Mouse (Mus musculus): ENCODE data around the gene 4930556J24Rik. TPM values are rescaled to one million over a fixed set of nuclear protein-coding genes. Genes with fewer than 3 reads are reported as not detected.
"Not testable (repeated sequence)": the region's sequence is repeated elsewhere in the genome, so short reads cannot be mapped to it uniquely, and the experiment has no call there.

The 4930556J24Rik gene
- total RNA-seq (2014; rRNA removed) (not detected in 2 replicates), polyA plus RNA-seq (2015; fragmentation: Nextera tagmentation; extraction: Ambion mirVana) (0.25 and 0.35 TPM in 2 replicates)

GRCm38 (mm10) chr11:3976678-3977077 is at the start of gene 4930556J24Rik:
4930556J24Rik (minus strand) TSS chr11:3976778.
- TF ChIP-seq CTCF (IDR thresholded peaks at IDR 0.05; ENCODE audit: low read depth), result no peak

DNA sequence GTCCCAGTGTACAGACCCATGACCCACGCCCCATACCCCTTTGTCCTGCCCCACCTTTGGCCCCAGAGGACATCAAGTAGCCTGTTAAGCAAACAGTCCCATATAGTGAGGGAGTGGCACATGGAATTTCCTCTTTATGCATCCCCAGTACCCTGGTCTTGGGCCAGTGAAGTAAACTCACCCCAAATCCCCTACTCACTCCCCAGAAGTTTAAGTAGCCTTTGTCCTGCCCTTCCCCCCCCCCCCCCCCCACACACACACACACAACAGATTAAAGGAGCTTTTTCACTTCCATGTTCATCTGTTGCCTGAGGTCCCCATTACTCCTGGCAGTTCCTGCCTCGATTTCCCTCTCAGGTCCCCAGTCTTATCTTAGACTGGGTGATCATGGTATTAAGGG is 46.7 kb upstream of the 4930556J24Rik start:
- H3K9ac ChIP-seq (replicated peaks; ENCODE audit: low read length), result no peak overlapping the region
- TF ChIP-seq CTCF (IDR thresholded peaks at IDR 0.05; ENCODE audit: low read depth), result no peak
- H3K27ac ChIP-seq, result no peak overlapping the region
- WGBS, result 68% methylated on average over 2 of the region's 2 CpGs
- no peaks in the 10 kb centered on the region for H3K36me3 ChIP-seq (ENCODE audit: insufficient read depth, low read length)
- H3K9me3 ChIP-seq (ENCODE audit: low read length), result no peaks in the 10 kb centered on the region
- no peak overlapping the region for H3K4me3 ChIP-seq (ENCODE audit: low read length)
- H3K4me2 ChIP-seq (ENCODE audit: low read depth, low read length), result no peak overlapping the region
- no peaks in the 10 kb centered on the region for H3K27me3 ChIP-seq (ENCODE audit: insufficient read depth, low read length)
- ATAC-seq, result no peak
- no peak for DNase-seq (ENCODE audit: low spot score)
- no peaks in the 10 kb centered on the region for H3K4me1 ChIP-seq (ENCODE audit: insufficient read depth, low read length)

More at GRCm38 (mm10) chr11:3976678-3977077, at the start of gene 4930556J24Rik:
- Histone ChIP-seq H3K4me2 (ENCODE audit: low read depth, low read length) (no peak within 1 kb of the TSS), H3K9me3 (ENCODE audit: low read length) (no peaks in the 10 kb centered on the region), H3K27ac (no peak within 1 kb of the TSS), H3K27me3 (ENCODE audit: insufficient read depth, low read length) (no peaks in the 10 kb centered on the region), H3K4me1 (ENCODE audit: insufficient read depth, low read length) (no peaks in the 10 kb centered on the region), H3K9ac (replicated peaks; ENCODE audit: low read length) (no peak within 1 kb of the TSS), H3K36me3 (ENCODE audit: insufficient read depth, low read length) (peaks cover 70% of the 10 kb centered on the region), H3K4me3 (ENCODE audit: low read length) (no peak within 1 kb of the TSS)
- DNase-seq (ENCODE audit: low spot score) (no peak), ATAC-seq (no peak)
- WGBS, result 99% methylated on average over 6 of the region's 6 CpGs

DNA sequence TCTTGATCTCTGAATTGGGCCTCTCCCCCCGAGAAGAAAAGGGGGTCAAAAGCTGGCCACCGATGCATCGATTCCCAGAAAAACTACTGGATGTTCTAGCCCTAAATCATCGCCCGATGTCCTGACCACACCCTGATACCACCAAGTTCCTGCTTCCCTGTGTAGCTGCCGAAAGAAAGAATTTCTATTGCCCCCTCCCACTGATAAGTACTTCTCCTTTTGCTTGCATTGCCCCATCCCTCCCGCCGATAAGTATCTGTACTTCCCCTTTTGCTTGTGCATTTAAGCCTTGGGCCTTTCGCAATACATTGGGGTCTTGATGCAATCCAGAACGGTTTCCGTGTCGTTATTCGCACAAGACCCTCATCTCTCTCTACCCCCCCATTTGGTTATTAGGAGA is 45.5 kb upstream of the 4930556J24Rik start:
- 93% methylated on average over 13 of the region's 13 CpGs for WGBS
- not testable (repeated sequence) for H3K4me1 ChIP-seq (ENCODE audit: insufficient read depth, low read length); H3K9ac ChIP-seq (replicated peaks; ENCODE audit: low read length); ATAC-seq; H3K9me3 ChIP-seq (ENCODE audit: low read length); H3K36me3 ChIP-seq (ENCODE audit: insufficient read depth, low read length); H3K27ac ChIP-seq; H3K27me3 ChIP-seq (ENCODE audit: insufficient read depth, low read length); H3K4me3 ChIP-seq (ENCODE audit: low read length); H3K4me2 ChIP-seq (ENCODE audit: low read depth, low read length); DNase-seq (ENCODE audit: low spot score)

- not testable (repeated sequence) for H3K36me3 ChIP-seq (ENCODE audit: insufficient read depth, low read length); H3K9ac ChIP-seq (replicated peaks; ENCODE audit: low read length); DNase-seq (ENCODE audit: low spot score); H3K4me2 ChIP-seq (ENCODE audit: low read depth, low read length); H3K4me1 ChIP-seq (ENCODE audit: insufficient read depth, low read length); H3K9me3 ChIP-seq (ENCODE audit: low read length); H3K4me3 ChIP-seq (ENCODE audit: low read length); H3K27me3 ChIP-seq (ENCODE audit: insufficient read depth, low read length); ATAC-seq; H3K27ac ChIP-seq
- 90% methylated on average over 14 of the region's 14 CpGs for WGBS
Measured at GRCm38 (mm10) chr11:4015796-4016195, 39.2 kb upstream of the 4930556J24Rik start.

DNA sequence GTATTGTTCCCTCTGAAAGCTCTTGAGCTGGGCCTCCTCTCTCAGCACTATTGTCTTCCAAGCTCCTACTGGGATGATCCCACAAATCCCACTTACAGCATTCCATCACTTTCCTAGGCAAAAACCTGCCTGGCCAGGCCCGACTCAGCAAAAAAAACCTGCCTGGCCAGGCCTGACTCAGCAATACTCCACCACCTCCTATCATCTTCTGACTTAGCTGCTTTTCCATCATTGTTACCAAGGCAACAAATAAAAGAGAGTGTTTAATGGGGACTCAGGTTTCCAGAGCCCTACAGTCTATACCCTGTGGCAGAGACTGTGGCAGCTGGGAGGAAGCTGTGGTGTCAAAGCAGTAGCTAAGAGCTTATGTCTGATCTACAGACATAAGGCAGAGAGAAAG is 36.0 kb upstream of the 4930556J24Rik start:
- no peak overlapping the region for H3K27ac ChIP-seq
- H3K4me3 ChIP-seq (ENCODE audit: low read length), result no peak overlapping the region
- no peak overlapping the region for H3K9ac ChIP-seq (replicated peaks; ENCODE audit: low read length)
- no peak for TF ChIP-seq CTCF (IDR thresholded peaks at IDR 0.05; ENCODE audit: low read depth)
- DNase-seq (ENCODE audit: low spot score) (no peak), ATAC-seq (no peak)
- H3K27me3 ChIP-seq (ENCODE audit: insufficient read depth, low read length), result no peaks in the 10 kb centered on the region
- no peak overlapping the region for H3K4me2 ChIP-seq (ENCODE audit: low read depth, low read length)
- H3K9me3 ChIP-seq (ENCODE audit: low read length), result 0 out of 2 replicates have a peak, but pooled peaks cover 2% of the 10 kb centered on the region
- WGBS, result 83% methylated on average over 1 of the region's 1 CpGs
- no peaks in the 10 kb centered on the region for H3K4me1 ChIP-seq (ENCODE audit: insufficient read depth, low read length)
- no peaks in the 10 kb centered on the region for H3K36me3 ChIP-seq (ENCODE audit: insufficient read depth, low read length)

GRCm38 (mm10) chr11:4006462-4006861 is 29.9 kb upstream of the 4930556J24Rik start:
- peak; percentile 56 for TF ChIP-seq CTCF (IDR thresholded peaks at IDR 0.05; ENCODE audit: low read depth)
- no peaks in the 10 kb centered on the region for H3K4me1 ChIP-seq (ENCODE audit: insufficient read depth, low read length)
- DNase-seq (ENCODE audit: low spot score), result no peak
- WGBS, result 90% methylated on average over 3 of the region's 3 CpGs
- H3K27me3 ChIP-seq (ENCODE audit: insufficient read depth, low read length), result no peaks in the 10 kb centered on the region
- H3K9me3 ChIP-seq (ENCODE audit: low read length), result no peaks in the 10 kb centered on the region
- no peak overlapping the region for H3K27ac ChIP-seq
- no peak overlapping the region for H3K4me3 ChIP-seq (ENCODE audit: low read length)
- no peak overlapping the region for H3K9ac ChIP-seq (replicated peaks; ENCODE audit: low read length)
- H3K36me3 ChIP-seq (ENCODE audit: insufficient read depth, low read length), result no peaks in the 10 kb centered on the region
- H3K4me2 ChIP-seq (ENCODE audit: low read depth, low read length), result no peak overlapping the region
- no peak for ATAC-seq

DNA sequence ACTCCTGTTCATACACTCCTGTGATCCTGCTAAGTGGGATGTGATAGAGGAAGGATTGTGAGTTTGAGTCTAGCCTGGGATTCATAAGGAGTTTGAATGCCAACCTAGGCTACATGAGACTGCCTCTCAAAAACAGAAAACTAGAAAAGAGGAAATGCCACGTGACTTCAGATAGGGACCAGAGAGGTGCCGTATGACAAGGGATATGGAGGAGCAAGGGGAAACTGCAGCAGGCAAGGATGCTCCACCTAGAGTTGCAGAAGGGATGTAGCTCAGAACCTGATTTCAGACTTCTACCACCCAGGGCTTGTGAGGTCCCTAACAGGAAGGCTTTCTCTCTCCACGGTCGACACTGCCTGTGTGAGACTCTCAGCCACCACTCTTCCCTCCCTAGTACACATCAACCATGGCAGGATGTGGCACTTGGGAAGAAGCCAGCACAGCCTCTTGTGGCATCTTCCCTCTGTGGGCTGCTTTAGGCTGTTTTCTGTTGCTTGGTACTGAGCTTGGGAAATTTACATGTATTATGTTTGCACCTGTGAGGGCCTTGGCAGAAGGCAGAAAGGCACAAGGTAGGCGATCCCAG is 28.7 kb upstream of the 4930556J24Rik start:
- no peaks in the 10 kb centered on the region for H3K4me1 ChIP-seq (ENCODE audit: insufficient read depth, low read length)
- peaks cover 4% of the 10 kb centered on the region; the same call in 1 of the 2 replicates for H3K27me3 ChIP-seq (ENCODE audit: insufficient read depth, low read length)
- ATAC-seq (no peak), DNase-seq (ENCODE audit: low spot score) (no peak)
- no peak overlapping the region for H3K4me3 ChIP-seq (ENCODE audit: low read length)
- TF ChIP-seq CTCF (IDR thresholded peaks at IDR 0.05; ENCODE audit: low read depth), result no peak
- H3K36me3 ChIP-seq (ENCODE audit: insufficient read depth, low read length), result no peaks in the 10 kb centered on the region
- WGBS, result 61% methylated on average over 5 of the region's 5 CpGs
- H3K9ac ChIP-seq (replicated peaks; ENCODE audit: low read length), result no peak overlapping the region
- no peak overlapping the region for H3K4me2 ChIP-seq (ENCODE audit: low read depth, low read length)
- H3K27ac ChIP-seq, result no peak overlapping the region
- H3K9me3 ChIP-seq (ENCODE audit: low read length), result no peaks in the 10 kb centered on the region
